Mouse (Mus musculus): ENCODE results near the gene Rfpl4b. TPM values are rescaled to one million over a fixed set of nuclear protein-coding genes. Genes with fewer than 3 reads are reported as not detected.
"Not testable (repeated sequence)": the region's sequence is repeated elsewhere in the genome, so short reads cannot be mapped to it uniquely, and the experiment has no call there.

Gene Rfpl4b
- total RNA-seq (2014; fragmentation: Nextera tagmentation) (not detected in 2 replicates), total RNA-seq (2017) (0.16 TPM in 1 of 2 replicates, not detected in the other), polyA plus RNA-seq (2012) (not detected in 2 replicates)

DNA sequence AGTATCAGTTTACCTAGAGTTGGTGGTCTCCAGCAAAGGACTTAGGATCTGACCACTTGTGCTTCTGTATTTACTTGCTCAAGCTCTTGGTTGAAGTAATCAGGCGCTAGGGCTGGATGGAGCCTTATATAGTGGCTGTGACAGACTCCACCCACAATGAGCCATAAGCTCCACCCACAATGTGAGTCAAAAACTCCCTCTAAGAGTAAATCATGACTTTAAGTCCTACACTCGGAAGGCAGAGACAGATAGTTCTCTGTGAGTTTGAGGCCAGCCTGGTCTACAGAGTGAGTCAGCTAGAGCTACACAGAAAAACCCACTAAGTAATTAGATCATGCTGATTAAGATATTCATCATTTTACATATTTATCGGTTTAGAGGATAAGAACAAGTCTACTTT, at the start of gene Rfpl4b:
Gene Rfpl4b, minus strand, starts transcription at position 101 of the 400 bp plus-strand sequence.
- TF ChIP-seq TAL1 (conservative IDR thresholded peaks at IDR 0.05; ENCODE audit: low read depth, low read length) (no peak), POLR2AphosphoS5 (IDR thresholded peaks at IDR 0.05; ENCODE audit: insufficient replicate concordance, low read depth, low read length) (no peak), GATA2 (IDR thresholded peaks at IDR 0.05; ENCODE audit: borderline replicate concordance, low read depth, low read length) (no peak), CTCF (IDR thresholded peaks at IDR 0.05; ENCODE audit: low read depth, low read length) (no peak), GATA1 (IDR thresholded peaks at IDR 0.05; ENCODE audit: borderline replicate concordance, low read length) (no peak)
- Histone ChIP-seq H3K4me1 (ENCODE audit: insufficient read depth, low read depth, low read length) (no peaks in the 10 kb centered on the region), H3K4me3 (ENCODE audit: low read depth, low read length) (no peak within 1 kb of the TSS), H3K27me3 (ENCODE audit: insufficient read depth, low read length) (no peaks in the 10 kb centered on the region), H3K9me3 (replicated peaks) (no peaks in the 10 kb centered on the region), H3K36me3 (replicated peaks) (no peaks in the 10 kb centered on the region)
- ATAC-seq (ENCODE audit: extremely low read depth, insufficient number of reproducible peaks, low FRiP score, poor library complexity, severe bottlenecking), result no peak
- no peak for DNase-seq (ENCODE audit: low spot score)

DNA sequence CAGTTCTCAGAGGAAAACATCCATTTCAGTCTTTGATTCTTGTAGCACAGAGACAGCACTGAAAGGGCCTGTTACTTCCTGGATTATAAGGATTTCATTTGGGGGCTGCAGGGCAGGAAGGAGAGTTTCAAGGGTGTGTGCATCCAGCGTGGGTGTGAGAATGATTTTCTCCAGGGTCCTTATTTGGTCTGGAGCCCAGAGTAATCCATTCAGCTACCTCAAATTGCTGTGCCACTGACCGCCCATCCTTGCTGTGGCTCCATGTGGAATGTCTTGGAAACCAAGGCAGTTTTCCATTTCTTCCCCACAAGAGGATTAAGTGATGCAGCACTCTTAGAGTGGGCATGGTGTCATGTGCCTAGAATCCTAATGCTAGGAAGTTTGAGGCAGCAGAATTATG, 33.6 kb upstream of the Rfpl4b start:
- no peaks in the 10 kb centered on the region for H3K36me3 ChIP-seq (replicated peaks)
- H3K27me3 ChIP-seq (ENCODE audit: insufficient read depth, low read length), result no peaks in the 10 kb centered on the region
- H3K9me3 ChIP-seq (replicated peaks), result no peaks in the 10 kb centered on the region
- H3K4me1 ChIP-seq (ENCODE audit: insufficient read depth, low read depth, low read length), result no peaks in the 10 kb centered on the region
- TF ChIP-seq POLR2AphosphoS5 (IDR thresholded peaks at IDR 0.05; ENCODE audit: insufficient replicate concordance, low read depth, low read length) (no peak), GATA2 (IDR thresholded peaks at IDR 0.05; ENCODE audit: borderline replicate concordance, low read depth, low read length) (no peak), GATA1 (IDR thresholded peaks at IDR 0.05; ENCODE audit: borderline replicate concordance, low read length) (no peak), TAL1 (conservative IDR thresholded peaks at IDR 0.05; ENCODE audit: low read depth, low read length) (no peak), CTCF (IDR thresholded peaks at IDR 0.05; ENCODE audit: low read depth, low read length) (no peak)
- H3K4me3 ChIP-seq (ENCODE audit: low read depth, low read length), result no peak overlapping the region
- ATAC-seq (ENCODE audit: extremely low read depth, insufficient number of reproducible peaks, low FRiP score, poor library complexity, severe bottlenecking) (no peak), DNase-seq (ENCODE audit: low spot score) (no peak)

DNA sequence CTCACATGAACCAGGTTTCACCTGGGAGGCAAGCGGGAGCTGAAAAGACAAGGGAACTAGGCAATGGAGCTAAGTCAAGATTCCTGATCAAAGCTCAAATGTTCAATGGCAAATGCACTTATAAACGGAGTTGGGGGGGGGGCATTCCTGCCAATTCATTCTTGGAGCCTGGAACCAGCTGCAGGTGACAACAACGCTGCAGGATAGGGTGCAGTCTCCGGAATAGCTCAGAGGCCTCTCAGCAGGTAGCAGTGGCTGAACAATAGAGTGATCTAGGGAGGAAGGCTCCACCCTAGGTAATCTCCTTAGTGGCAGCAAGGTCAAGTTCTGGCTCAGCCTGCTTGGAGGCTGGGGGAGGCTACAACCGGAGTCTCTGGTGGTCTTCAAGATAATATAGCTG, 28.4 kb upstream of the Rfpl4b start:
- H3K27me3 ChIP-seq (ENCODE audit: insufficient read depth, low read length); H3K4me1 ChIP-seq (ENCODE audit: insufficient read depth, low read depth, low read length); H3K9me3 ChIP-seq (replicated peaks); H3K4me3 ChIP-seq (ENCODE audit: low read depth, low read length); DNase-seq (ENCODE audit: low spot score); ATAC-seq (ENCODE audit: extremely low read depth, insufficient number of reproducible peaks, low FRiP score, poor library complexity, severe bottlenecking); H3K36me3 ChIP-seq (replicated peaks): not testable (repeated sequence)

DNA sequence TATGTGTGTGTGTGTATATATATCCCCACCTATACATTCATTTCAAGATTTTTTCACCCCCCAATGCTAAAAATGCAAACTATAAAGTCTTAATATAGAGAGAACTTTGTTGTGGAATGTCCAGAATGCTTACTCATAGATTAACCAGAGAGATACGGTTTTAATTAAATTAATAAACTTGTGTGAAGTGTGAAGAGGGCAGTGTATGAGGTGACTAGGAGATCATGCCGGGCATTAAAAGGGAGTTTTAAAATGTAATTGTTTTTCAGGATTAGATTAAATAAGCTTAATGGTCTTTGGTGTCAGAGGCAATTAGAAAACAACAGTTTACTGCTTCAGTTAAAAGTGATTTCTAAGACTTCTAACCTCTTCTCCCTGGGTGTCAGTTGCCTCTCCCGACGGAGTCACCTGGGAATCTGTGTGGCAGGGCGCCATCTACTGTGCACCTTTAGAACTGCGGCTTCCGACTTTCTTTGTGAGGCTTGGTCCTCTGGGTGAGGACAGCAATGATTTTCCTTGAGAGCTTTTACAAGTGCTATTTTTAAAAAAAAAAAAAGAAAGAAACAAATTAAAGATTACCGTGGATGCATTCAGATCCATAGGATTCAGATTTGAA, 27.4 kb upstream of the Rfpl4b start:
- Histone ChIP-seq H3K4me3 (ENCODE audit: low read depth, low read length) (no peak overlapping the region), H3K36me3 (replicated peaks) (no peaks in the 10 kb centered on the region), H3K27me3 (ENCODE audit: insufficient read depth, low read length) (peaks cover 3% of the 10 kb centered on the region; the same call in 1 of the 2 replicates), H3K4me1 (ENCODE audit: insufficient read depth, low read depth, low read length) (no peaks in the 10 kb centered on the region), H3K9me3 (replicated peaks) (no peaks in the 10 kb centered on the region)
- ATAC-seq (ENCODE audit: extremely low read depth, insufficient number of reproducible peaks, low FRiP score, poor library complexity, severe bottlenecking) (no peak), DNase-seq (ENCODE audit: low spot score) (peak; percentile 4)
- TF ChIP-seq TAL1 (conservative IDR thresholded peaks at IDR 0.05; ENCODE audit: low read depth, low read length), result no peak
- no peak for TF ChIP-seq GATA1 (IDR thresholded peaks at IDR 0.05; ENCODE audit: borderline replicate concordance, low read length)
- TF ChIP-seq GATA2 (IDR thresholded peaks at IDR 0.05; ENCODE audit: borderline replicate concordance, low read depth, low read length), result no peak
- no peak for TF ChIP-seq POLR2AphosphoS5 (IDR thresholded peaks at IDR 0.05; ENCODE audit: insufficient replicate concordance, low read depth, low read length)
- TF ChIP-seq CTCF (IDR thresholded peaks at IDR 0.05; ENCODE audit: low read depth, low read length), result peak; percentile 48; the same call in 1 of the 2 replicates

DNA sequence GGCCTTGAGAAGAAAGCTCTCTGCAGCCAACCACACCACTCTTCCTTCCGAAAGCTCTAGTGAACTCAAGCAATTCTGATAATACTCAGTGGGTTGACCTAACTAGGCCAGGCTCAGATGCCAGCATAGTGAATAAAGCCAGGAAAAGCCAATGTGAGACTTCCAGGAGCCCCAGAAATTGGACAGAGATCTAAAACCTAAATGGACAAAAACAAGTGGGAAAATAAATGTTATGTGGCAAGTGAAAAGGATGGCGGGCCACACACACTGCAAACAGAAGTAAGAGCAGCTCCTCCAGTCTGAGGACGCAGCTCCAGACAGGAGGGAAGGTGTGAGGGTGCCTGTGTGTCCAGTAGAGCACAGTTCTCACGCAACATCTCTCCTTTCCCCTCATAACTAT, 26.7 kb upstream of the Rfpl4b start:
- no peak for TF ChIP-seq GATA1 (IDR thresholded peaks at IDR 0.05; ENCODE audit: borderline replicate concordance, low read length)
- no peak for TF ChIP-seq CTCF (IDR thresholded peaks at IDR 0.05; ENCODE audit: low read depth, low read length)
- TF ChIP-seq GATA2 (IDR thresholded peaks at IDR 0.05; ENCODE audit: borderline replicate concordance, low read depth, low read length), result no peak
- no peak for TF ChIP-seq POLR2AphosphoS5 (IDR thresholded peaks at IDR 0.05; ENCODE audit: insufficient replicate concordance, low read depth, low read length)
- no peak for TF ChIP-seq TAL1 (conservative IDR thresholded peaks at IDR 0.05; ENCODE audit: low read depth, low read length)
- DNase-seq (ENCODE audit: low spot score), result no peak
- no peak for ATAC-seq (ENCODE audit: extremely low read depth, insufficient number of reproducible peaks, low FRiP score, poor library complexity, severe bottlenecking)
- Histone ChIP-seq H3K9me3 (replicated peaks) (no peaks in the 10 kb centered on the region), H3K4me1 (ENCODE audit: insufficient read depth, low read depth, low read length) (no peaks in the 10 kb centered on the region), H3K36me3 (replicated peaks) (no peaks in the 10 kb centered on the region), H3K27me3 (ENCODE audit: insufficient read depth, low read length) (peaks cover 3% of the 10 kb centered on the region; the same call in 1 of the 2 replicates), H3K4me3 (ENCODE audit: low read depth, low read length) (no peak overlapping the region)

DNA sequence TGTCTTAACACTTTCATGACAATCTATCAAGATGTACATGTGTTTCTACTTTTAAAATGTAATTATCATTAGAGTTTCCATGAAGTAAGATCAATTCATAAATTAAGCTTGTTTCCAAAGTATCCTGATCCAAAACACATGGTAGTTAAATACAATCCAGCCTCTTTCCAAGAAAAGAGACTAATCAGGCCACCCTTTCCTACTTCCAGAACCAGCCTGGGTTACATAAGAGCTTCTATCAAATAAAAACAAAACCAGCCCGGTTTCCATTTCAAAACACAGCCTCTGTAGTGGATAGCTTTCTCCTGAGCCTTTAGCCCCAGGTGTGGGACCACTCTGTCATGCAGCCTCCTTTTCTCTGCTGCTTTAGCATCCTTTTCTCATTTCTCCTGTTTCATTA, 2.2 kb upstream of the Rfpl4b start:
- H3K4me1 ChIP-seq (ENCODE audit: insufficient read depth, low read depth, low read length), result no peaks in the 10 kb centered on the region
- H3K4me3 ChIP-seq (ENCODE audit: low read depth, low read length), result no peak overlapping the region
- H3K9me3 ChIP-seq (replicated peaks), result no peaks in the 10 kb centered on the region
- H3K36me3 ChIP-seq (replicated peaks), result no peaks in the 10 kb centered on the region
- DNase-seq (ENCODE audit: low spot score) (no peak), ATAC-seq (ENCODE audit: extremely low read depth, insufficient number of reproducible peaks, low FRiP score, poor library complexity, severe bottlenecking) (no peak)
- no peaks in the 10 kb centered on the region for H3K27me3 ChIP-seq (ENCODE audit: insufficient read depth, low read length)
- TF ChIP-seq GATA1 (IDR thresholded peaks at IDR 0.05; ENCODE audit: borderline replicate concordance, low read length) (no peak), TAL1 (conservative IDR thresholded peaks at IDR 0.05; ENCODE audit: low read depth, low read length) (no peak), POLR2AphosphoS5 (IDR thresholded peaks at IDR 0.05; ENCODE audit: insufficient replicate concordance, low read depth, low read length) (no peak), GATA2 (IDR thresholded peaks at IDR 0.05; ENCODE audit: borderline replicate concordance, low read depth, low read length) (no peak), CTCF (IDR thresholded peaks at IDR 0.05; ENCODE audit: low read depth, low read length) (no peak)
